Mouse (Mus musculus) heart, adult 18-20 months (tissue): ENCODE results near the gene Ltk. TPM values are rescaled to one million over a fixed set of nuclear protein-coding genes. Genes with fewer than 3 reads are reported as not detected.

Source experiments
- DNase-seq, 2 experiments: peaks; one replicate each; pipeline ENCODE4 v3.0.0; 2021 to 2022; ENCODE audit warnings: mixed read lengths in 1 of 2
- total RNA-seq, 2 experiments: library from RNA; stranded (reverse); gene quantifications; 2 replicates each; pipeline ENCODE4 v1.2.3; 2021

Ltk gene
- total RNA-seq, 2 experiments from 2014 or later = 0.13 TPM; not detected in 1

- no peak for DNase-seq
These were observed 57.1 kb downstream of the Ltk start for GRCm38 (mm10) chr2:119703171-119703570.

Other genes starting within 250 kb of the Ltk start
- gene Exd1, start 212.8 kb downstream of the Ltk start, total RNA-seq = under 1 TPM; 0.25 to 0.44 TPM
- 10 to 100 TPM; 81.5 to 91.6 TPM for gene Chp1, start 212.7 kb downstream of the Ltk start, total RNA-seq
- 1 to 10 TPM in 1 of 2 experiments, under 1 TPM in 1; 0.95 to 1.2 TPM for gene Nusap1, start 142.1 kb downstream of the Ltk start, total RNA-seq
- under 1 TPM; 0.25 to 0.26 TPM for gene Oip5, start 142.0 kb downstream of the Ltk start, total RNA-seq
- gene Ndufaf1, start 97.6 kb downstream of the Ltk start, total RNA-seq = 10 to 100 TPM; 66.3 to 68.9 TPM
- 10 to 100 TPM; 23.1 to 25.1 TPM for gene Rtf1, start 85.4 kb downstream of the Ltk start, total RNA-seq
- under 1 TPM; 0.42 to 0.98 TPM for gene Itpka, start 18.1 kb downstream of the Ltk start, total RNA-seq
- 10 to 100 TPM; 14.6 to 14.9 TPM for gene Rpap1, start 27.1 kb upstream of the Ltk start, total RNA-seq
- 1 to 10 TPM; 1.9 to 2.2 TPM for gene Tyro3, start 37.3 kb upstream of the Ltk start, total RNA-seq
- 10 to 100 TPM; 28.3 to 37.8 TPM for gene Mga, start 136.8 kb upstream of the Ltk start, total RNA-seq
- gene Mapkbp1, start 212.3 kb upstream of the Ltk start, total RNA-seq = 1 to 10 TPM; 6.1 to 8.2 TPM